Mouse (Mus musculus): Measurements from ENCODE around the gene Hip1r.

Gene Hip1r

DNA sequence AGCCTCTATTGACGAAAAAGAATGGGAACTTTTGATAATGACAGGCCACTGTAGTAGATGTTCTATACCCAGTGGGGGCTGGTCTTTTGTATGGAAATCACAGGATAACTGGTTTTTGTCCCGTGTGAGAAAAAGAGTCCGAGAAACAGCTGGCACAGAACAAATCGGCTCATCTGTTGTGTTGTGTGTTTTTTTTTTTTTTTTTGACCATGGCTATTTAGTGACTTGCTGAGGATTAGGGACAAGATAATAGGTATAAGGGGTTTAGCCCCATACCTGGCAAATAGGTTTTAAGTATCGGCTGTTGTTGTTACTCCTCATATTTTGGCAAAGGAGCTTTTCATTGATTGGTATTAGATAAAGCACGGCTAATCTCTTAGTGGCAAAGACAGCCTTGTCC is 975 bp upstream of the Hip1r start:
- no peak for DNase-seq (ENCODE audit: extremely low read depth, insufficient read length, low spot score)

GRCm38 (mm10) chr5:123974179-123974485 is 704 bp downstream of the Hip1r start:
- DNase-seq (ENCODE audit: extremely low read depth, insufficient read length, low spot score) = peak; percentile 42

DNA sequence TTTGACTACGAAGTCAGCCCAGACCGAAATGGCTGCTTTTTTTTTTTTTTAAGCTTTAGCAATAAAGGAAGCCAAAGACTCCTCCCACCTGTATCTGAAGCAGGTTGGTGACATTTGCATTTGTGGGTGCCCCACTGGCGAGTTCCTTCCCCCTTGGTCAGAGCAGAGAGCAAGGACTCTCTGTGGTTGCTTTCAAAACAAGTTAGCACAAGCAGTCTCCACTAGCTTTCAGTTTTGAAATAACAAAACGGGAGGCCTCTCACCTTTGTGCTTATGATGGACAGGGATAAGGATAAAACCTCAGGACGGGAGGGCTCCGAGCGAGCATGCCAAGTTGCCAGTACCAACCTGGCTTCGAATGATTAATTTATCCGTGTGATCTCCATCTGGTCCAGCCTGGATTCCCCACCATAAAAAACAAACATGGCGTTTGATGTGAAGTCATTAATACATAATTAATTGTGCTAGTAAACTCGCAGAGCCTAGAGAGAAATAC is 1.2 kb downstream of the Hip1r start:
- no peak for DNase-seq (ENCODE audit: extremely low read depth, insufficient read length, low spot score)

- peak; percentile 70 for DNase-seq (ENCODE audit: extremely low read depth, insufficient read length, low spot score)
Observed at GRCm38 (mm10) chr5:123975668-123976180, 2.3 kb downstream of the Hip1r start.

DNA sequence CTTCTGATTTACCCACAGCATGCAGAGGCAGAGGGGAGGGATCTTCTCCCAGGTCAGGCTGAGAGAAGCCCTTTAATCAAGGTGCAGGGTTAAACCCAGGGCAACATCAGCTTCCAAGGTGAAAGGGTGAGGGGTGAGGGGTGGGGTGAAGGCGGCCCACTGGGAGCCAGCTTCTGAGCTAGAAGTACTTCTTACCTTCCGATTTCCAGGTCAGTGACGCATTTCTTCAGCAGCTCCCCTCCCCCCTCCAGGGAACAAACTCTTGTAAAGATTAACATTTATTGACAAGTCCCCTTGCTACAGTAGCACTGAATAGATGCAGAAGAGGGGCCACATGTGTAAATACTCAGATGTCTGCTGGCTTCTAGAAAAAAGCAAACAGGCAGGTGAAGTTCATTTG is 3.8 kb downstream of the Hip1r start:
- DNase-seq (ENCODE audit: extremely low read depth, insufficient read length, low spot score) = no peak

- no peak for DNase-seq (ENCODE audit: extremely low read depth, insufficient read length, low spot score)
Observed at GRCm38 (mm10) chr5:123978131-123978530, 4.7 kb downstream of the Hip1r start.

DNA sequence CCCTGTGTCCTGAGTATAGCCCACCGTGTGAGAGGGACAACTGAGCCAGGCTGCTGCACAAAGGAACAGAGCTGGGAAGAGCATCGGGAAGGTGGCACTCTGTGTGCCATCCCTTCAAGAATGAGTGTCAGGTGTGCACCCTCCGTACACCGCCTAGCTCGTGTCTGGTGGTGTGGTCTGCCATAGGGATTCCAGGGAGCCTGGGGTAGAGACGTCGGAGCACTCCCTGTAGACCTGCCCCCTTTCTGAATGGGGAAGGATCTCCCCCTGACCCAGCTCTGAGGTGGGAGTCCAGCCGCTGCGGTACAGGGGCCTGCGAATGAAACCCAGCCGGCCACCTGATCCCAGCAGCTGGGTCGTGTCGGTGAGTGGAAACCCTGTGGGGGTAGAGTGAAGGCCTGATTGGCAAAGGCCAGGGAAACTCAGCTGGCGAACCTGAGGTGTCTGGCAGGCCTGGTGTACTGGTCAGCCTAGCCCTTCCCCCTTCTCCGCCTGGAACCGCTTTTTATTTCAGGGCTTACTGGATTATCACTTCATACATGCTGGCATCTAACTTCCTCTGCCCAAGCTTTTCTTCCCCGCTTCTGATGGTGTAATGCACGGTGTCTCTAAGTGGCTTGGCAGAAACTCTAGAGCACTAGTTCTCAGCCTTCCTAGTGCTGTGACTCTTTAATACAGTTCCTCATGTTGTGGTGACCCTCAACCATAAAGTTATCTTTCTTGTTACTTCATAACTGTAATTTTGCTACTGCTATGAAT is 6.0 kb downstream of the Hip1r start:
- DNase-seq (ENCODE audit: extremely low read depth, insufficient read length, low spot score) = no peak

DNA sequence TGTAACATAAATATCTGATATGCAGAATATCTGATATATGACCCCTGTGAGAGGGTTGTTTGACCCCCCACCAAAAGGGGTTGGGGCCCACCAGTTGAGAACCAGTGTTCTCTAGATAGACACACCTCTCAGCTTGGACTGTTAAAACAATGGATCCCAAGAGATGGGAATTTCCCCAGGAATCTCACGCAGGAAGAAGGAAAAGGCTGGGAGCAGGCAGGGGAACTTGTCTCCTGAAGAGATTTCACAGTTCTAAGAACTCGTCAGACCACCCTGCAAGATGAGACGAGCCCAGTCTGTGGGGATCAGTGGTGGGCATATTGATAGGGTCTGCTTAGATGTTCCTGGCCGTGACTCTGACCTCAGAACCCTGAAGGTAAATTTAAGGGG is 6.5 kb downstream of the Hip1r start:
- no peak for DNase-seq (ENCODE audit: extremely low read depth, insufficient read length, low spot score)

DNA sequence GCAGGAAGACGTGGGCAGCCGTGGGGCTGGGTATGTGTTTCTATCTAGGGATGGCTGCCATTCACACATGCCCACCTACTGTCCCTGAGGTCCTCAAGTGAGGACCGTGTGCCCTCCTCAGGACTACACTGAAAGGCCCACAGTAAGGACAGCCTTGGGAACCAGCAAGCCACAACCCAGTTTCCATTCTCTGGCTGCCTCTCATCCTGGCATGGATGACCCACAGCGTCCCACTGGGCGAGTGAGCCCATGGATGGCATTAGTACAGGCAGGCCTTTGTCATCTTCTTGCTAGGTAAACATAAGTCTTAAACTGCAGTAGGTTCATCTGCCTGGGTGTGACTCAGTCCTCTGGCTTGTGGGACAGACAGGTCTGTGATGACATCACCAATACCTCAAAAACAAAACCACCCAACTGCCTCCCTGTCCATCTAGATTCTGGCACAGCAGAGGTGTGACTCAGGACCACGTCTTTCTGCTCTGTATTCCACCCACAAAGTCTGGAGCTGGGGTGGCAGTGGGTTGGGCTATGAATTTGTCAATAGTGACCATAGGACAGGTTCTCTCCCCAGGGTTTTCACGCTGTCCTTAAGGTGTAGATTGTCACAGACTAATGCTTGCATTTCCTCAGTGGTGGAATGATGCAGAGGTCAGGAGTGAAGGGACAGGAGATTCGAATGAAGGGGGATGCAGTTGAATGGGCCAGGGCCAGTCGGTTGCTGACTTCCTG is 7.3 kb downstream of the Hip1r start:
- peak; percentile 79 for DNase-seq (ENCODE audit: extremely low read depth, insufficient read length, low spot score)

DNA sequence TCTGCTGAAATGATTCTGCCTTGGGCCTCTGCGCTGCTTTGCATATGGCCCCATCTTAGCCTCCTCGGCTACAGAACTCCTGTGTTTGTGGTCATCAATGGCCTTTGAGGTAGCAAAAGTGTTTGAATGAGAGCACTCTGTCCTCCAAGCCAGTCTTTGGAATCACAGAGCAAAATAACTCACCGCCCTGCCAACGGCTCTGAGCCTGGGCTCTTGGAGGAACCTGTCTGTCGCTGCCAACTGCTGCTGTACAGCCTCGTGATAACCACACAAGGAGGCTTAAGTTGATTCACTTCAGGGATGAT is 7.8 kb downstream of the Hip1r start:
- no peak for DNase-seq (ENCODE audit: extremely low read depth, insufficient read length, low spot score)

- DNase-seq (ENCODE audit: extremely low read depth, insufficient read length, low spot score) = no peak
Observed at GRCm38 (mm10) chr5:123982838-123983237, 9.4 kb downstream of the Hip1r start.

- no peak for DNase-seq (ENCODE audit: extremely low read depth, insufficient read length, low spot score)
Observed at GRCm38 (mm10) chr5:123985434-123985833, 12.0 kb downstream of the Hip1r start.

DNA sequence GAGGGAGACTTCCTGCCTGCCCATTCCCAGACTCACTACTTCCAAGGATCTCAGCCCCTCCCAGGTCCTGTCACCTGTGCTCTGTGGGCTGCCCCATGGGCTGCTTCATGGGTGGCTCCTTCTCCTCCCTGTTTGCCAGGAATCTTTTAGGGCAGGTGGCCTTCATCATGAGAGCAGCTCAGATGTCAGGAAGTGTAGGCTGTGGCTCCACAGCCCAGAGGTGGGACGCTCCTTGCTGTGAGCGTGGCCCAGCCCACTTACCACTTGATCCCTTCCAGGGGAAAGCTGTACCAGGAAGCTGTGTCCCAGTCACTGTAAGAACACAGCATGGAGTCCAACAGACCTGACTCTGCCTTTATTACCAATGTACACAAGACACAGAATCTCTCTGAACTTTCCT is 13.5 kb downstream of the Hip1r start:
- DNase-seq (ENCODE audit: extremely low read depth, insufficient read length, low spot score) = no peak

GRCm38 (mm10) chr5:123987511-123987910 is 14.1 kb downstream of the Hip1r start:
- no peak for DNase-seq (ENCODE audit: extremely low read depth, insufficient read length, low spot score)

- DNase-seq (ENCODE audit: extremely low read depth, insufficient read length, low spot score) = no peak
Observed at GRCm38 (mm10) chr5:123989941-123990885, 16.8 kb downstream of the Hip1r start.

DNA sequence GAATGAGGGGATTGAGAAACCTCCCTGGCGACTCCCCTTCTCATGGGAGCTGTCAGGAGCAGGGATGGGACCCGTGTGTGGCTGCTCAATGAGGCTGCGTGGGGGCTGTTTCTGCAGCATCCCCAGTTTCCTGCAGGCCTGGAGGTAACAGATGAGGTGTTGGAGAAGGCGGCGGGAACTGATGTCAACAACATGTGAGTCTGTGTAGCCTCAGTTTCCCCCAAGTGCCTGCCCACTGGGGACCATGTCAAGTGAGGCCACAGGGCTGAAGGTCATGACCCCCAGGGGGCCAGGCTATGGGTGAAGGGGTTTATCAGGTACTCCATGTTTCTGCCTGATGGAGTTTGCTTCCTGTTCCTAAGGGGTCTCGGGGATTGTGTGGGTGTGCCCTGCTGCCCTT is 17.9 kb downstream of the Hip1r start:
- DNase-seq (ENCODE audit: extremely low read depth, insufficient read length, low spot score) = no peak

DNA sequence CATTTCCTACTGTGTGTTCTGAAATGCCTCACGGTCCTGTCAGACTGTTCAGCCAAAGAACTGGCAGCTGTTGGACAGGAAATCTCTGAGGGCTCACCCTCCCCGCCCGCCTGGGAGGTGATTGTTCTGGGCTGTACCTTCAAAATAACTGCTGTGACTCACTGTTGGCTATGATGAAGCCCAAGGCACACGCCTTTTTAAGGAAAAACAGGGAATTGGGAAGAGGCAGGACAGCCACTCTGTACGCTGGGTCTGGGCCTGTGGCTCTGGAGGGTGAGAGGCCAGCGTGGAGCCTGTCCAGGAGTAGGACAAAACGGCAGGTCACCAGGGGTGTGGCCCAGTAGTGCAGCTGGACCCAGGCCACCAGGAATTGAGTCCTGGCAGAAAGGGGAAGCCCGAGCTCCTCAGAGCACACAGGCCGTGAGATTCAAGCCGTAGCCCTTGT is 18.8 kb downstream of the Hip1r start:
- DNase-seq (ENCODE audit: extremely low read depth, insufficient read length, low spot score) = peak; percentile 85

DNA sequence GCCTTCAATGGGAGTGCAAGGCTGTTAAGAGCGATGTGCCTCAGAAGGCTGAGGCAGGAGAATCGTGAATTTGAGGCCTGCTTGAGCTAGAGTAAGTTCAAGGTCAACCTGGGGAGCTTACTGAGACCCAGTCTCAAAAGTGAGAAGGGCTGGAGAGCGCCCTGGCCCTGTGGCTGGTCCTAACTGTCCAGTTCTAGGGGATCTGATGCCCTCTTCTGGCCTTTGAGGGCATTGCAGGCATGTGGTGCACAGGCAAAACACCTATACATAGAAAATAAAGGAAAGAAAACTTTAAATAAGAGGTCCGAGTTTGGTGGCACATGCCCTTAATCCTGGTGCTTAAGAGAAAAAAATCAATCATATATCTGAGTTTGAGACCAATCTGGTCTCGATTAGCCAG is 19.4 kb downstream of the Hip1r start:
- peak; percentile 55 for DNase-seq (ENCODE audit: extremely low read depth, insufficient read length, low spot score)

DNA sequence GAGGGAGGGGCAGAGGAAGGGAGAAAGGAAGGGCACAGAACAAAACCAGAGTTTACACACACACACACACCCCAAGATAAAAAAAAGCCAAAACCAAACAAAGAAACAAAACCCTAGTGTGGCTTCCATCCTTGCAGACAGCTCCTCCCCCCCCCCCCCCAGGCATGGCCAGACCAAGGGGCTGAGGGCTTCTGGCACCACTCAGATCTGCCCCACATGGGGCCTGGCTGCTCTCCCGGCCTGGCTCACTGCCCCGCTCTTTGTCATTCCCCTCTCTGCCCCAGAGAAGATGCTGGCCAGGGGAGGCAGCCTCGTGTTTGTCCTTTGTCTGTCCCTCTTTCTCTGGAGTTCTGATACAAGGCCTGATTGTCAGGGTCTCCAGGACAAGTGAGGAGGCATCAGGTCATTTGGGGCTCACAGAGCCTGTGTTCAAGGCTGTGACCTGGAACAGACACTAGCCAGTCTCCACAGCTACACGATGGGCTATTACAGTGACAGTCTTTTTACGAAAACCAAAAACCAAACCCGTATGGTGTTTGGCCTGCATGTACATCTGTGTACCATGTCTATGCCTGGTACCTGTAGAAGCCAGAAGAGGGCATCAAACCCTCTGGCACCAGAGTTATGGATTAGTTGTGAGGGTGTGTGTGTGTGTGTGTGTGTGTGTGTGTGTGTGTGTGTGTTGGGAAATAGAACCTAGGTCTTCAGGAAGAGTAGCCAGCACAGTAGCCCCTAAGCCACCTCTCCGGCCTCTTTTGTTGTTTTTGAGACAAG is 20.0 kb downstream of the Hip1r start:
- DNase-seq (ENCODE audit: extremely low read depth, insufficient read length, low spot score) = no peak

GRCm38 (mm10) chr5:123994468-123994867 is 21.0 kb downstream of the Hip1r start:
- no peak for DNase-seq (ENCODE audit: extremely low read depth, insufficient read length, low spot score)

All from 3134 (cell line).